11 mouse cellular contexts compared by ENCODE assay signal in the genomic region with DNA sequence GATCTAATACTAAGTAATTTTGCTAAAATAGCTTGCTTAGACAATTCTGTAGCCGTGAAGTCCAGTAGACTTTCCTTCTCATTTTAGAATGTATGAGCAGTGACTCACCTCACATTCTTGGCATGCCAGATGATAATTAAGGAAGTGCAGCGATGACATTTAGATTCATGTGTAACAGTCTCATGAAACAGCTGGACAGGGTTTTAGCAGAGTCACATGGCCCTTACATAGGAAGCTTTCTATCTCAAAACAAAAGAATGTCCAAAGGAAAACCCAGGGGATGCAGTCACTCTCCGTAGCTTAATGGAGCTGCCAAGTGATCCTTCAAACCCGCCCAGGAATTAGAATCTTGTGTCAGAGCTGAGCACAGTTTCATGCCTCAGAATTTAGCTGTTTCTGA. TPM values are rescaled to one million over a fixed set of nuclear protein-coding genes. Genes with fewer than 3 reads are reported as not detected.
DNase-seq lines count a peak whose midpoint lies in the region; ATAC-seq and TF ChIP-seq lines count a peak whose summit lies in the region.
"Had no signal": no experiment of that assay in that cellular context is flagged by ENCODE, and none has a peak within 500 bp of the region (broad histone marks: within the 10 kb centered on the region; RNA-seq: fewer than 3 reads in every experiment).

No protein-coding gene starts in this region.

- no peak overlapping the region for H3K27ac ChIP-seq in liver, postnatal 0 days (ENCODE audit: low read depth)
- no peak overlapping the region for H3K27ac ChIP-seq in limb, embryonic 15.5 days
- H3K27ac ChIP-seq: hindbrain, embryonic 14.5 days had no signal

- WGBS in liver, postnatal 0 days (ENCODE audit: insufficient replicate concordance) = 43% methylated on average over 4 of the region's 4 CpGs
- 34% methylated on average over 4 of the region's 4 CpGs for WGBS in limb, embryonic 15.5 days

- TF ChIP-seq CTCF in liver, postnatal 0 days (IDR thresholded peaks at IDR 0.05; ENCODE audit: low read depth) = no peak

- DNase-seq in liver, postnatal 0 days = no peak
- no peak for DNase-seq in liver
- DNase-seq in adipocyte (ENCODE audit: low spot score) = peak; percentile 36
- no peak for DNase-seq in spleen, adult 12 weeks (ENCODE audit: low spot score)
- no peak for DNase-seq in cerebellum, postnatal 4 days (ENCODE audit: low spot score in 2 of 2)
- DNase-seq in thymus, postnatal 25 days = no peak

- no peaks in the 10 kb centered on the region for H3K27me3 ChIP-seq in liver, postnatal 0 days (ENCODE audit: insufficient read depth, low read length)
- no peaks in the 10 kb centered on the region for H3K27me3 ChIP-seq in limb, embryonic 15.5 days

- peak; percentile 10; the same call in 1 of the 2 replicates for ATAC-seq in liver, postnatal 0 days
- ATAC-seq in granulocyte monocyte progenitor cell, adult 5-6 weeks (replicated peaks; ENCODE audit: poor library complexity, severe bottlenecking) = peak; percentile 83
- ATAC-seq in limb, embryonic 15.5 days (ENCODE audit: insufficient number of reproducible peaks, low FRiP score, low TSS enrichment, low read depth) = peak; percentile 10; the same call in 1 of the 2 replicates

- H3K9ac ChIP-seq in liver, postnatal 0 days (replicated peaks) = no peak overlapping the region
- no peak overlapping the region for H3K9ac ChIP-seq in limb, embryonic 15.5 days
- H3K9ac ChIP-seq: hindbrain, embryonic 14.5 days had no signal

- no peak for TF ChIP-seq EP300 in liver, postnatal 0 days (IDR thresholded peaks at IDR 0.05; ENCODE audit: low read depth)

- H3K9me3 ChIP-seq in liver, postnatal 0 days (ENCODE audit: low read length) = no peaks in the 10 kb centered on the region
- H3K9me3 ChIP-seq in limb, embryonic 15.5 days = no peaks in the 10 kb centered on the region

- H3K36me3 ChIP-seq in liver, postnatal 0 days (replicated peaks; ENCODE audit: insufficient read depth, low read length) = no peaks in the 10 kb centered on the region
- no peaks in the 10 kb centered on the region for H3K36me3 ChIP-seq in limb, embryonic 15.5 days

- H3K4me2 ChIP-seq in liver, postnatal 0 days (ENCODE audit: low read depth, low read length) = no peak overlapping the region
- no peak overlapping the region for H3K4me2 ChIP-seq in limb, embryonic 15.5 days
- H3K4me2 ChIP-seq: hindbrain, embryonic 14.5 days had no signal

- H3K4me3 ChIP-seq in liver, postnatal 0 days (ENCODE audit: low read depth, low read length) = no peak overlapping the region
- H3K4me3 ChIP-seq in limb, embryonic 15.5 days = no peak overlapping the region

- H3K4me1 ChIP-seq in liver, postnatal 0 days (ENCODE audit: insufficient read depth) = no peaks in the 10 kb centered on the region
- peaks cover 10% of the 10 kb centered on the region; the same call in 1 of the 2 replicates for H3K4me1 ChIP-seq in limb, embryonic 15.5 days

RNA-seq across cellular contexts. Expression of a gene that starts 33.8 kb away (rescaled TPM):
- not detected in 2 replicates for polyA plus RNA-seq in liver, postnatal 0 days (2015; fragmentation: Nextera tagmentation; extraction: Ambion mirVana)
- not detected in 2 replicates for total RNA-seq in granulocyte monocyte progenitor cell, adult 5-6 weeks (2014; fragmentation: Nextera tagmentation)
- 0.04 and 0.72 TPM in 2 replicates for total RNA-seq in granulocyte monocyte progenitor cell, adult 5-6 weeks (2017)
- 5.7 and 6.0 TPM in 2 replicates for polyA plus RNA-seq in limb, embryonic 15.5 days (2015; fragmentation: Nextera tagmentation; extraction: Ambion mirVana)
- total RNA-seq: MEL; monocyte, adult 5-6 weeks had no signal

Comparison
In these comparisons a context has a peak if more than half of its experiments do, and no peak if none do; other contexts are left out.
1. ATAC-seq: peak in every context shown above with its lines; median percentile 83 in granulocyte monocyte progenitor cell, adult 5-6 weeks; 10 in liver, postnatal 0 days; 10 in limb, embryonic 15.5 days.